Mouse (Mus musculus) B cell, adult 2 months (primary cell): ENCODE data around the gene Timeless.
"Not testable (repeated sequence)": the region's sequence is repeated elsewhere in the genome, so short reads cannot be mapped to it uniquely, and the experiment has no call there.

Experiments
- DNase-seq, 2 experiments: peaks; one replicate each; pipeline ENCODE4 v3.0.0; 2022

Gene Timeless

DNA sequence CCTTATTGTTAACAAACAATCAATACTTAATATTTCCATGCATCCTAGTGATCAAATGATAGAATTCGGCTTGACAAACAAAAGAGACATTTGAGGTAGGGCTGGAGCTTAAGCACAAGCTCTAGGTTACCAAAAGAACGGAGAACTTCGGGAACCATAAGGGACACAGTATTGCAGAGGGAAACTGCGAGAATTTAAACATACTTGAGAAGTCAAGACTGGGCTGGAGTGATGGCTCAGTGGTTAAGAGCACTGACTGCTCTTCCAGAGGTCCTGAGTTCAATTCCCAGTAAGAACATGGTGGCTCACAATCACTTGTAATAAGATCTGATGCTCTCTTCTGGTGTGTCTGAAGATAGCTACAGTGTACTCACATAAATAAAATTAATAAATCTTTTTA lies 17.8 kb upstream of the Timeless start:
- not testable (repeated sequence) for DNase-seq

DNA sequence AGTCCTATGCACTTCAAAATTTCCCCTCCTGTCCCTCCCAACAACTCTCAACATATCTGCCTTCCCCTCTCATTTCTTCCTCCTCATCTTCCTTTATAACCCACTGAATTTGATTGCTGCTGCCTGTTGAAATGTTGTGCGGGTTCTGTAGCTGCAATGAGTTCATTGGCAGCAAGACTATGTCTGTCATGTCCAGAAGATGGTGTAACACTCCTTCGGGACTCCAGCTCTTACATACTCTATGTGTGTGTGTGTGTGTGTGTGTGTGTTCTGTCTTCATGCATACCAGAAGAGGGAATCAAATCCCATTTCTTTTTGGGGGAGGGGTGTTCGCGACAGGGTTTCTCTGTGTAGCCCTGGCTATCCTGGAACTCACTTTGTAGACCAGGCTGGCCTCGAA lies 16.9 kb upstream of the Timeless start:
- DNase-seq, result no peak

DNA sequence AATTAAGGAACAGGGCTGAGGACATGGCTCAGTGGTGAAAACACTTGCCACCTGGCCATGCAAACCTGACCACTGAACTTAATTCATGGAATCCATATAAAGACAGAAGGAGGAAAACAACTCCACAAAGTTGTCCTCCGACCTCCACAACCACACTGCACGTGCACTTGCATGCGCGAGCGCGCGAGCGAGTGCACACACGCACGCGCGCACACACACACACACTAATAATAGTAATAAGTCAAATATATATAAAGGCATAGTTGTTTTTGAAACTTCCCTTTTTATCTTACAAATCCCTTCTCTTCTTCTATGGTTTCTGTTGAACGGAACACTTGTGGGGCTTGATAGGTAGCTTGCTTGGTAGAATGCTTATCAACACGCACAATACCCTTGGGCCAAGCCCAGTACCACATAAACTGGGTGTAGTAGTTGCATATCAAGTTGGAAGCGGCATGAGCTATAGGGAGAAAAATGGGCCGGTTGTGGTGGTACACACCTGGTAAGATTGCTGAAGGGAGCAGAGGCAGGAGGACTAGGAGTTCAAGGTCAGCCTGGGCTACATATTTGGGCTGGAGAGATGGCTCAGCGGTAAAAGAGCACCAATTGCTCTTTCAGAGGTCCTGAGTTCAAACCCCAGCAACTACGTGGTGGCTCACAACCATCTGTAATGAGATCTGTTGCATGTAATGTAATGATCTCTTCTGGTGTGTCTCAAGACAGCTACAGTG lies 13.3 kb upstream of the Timeless start:
- no peak for DNase-seq

DNA sequence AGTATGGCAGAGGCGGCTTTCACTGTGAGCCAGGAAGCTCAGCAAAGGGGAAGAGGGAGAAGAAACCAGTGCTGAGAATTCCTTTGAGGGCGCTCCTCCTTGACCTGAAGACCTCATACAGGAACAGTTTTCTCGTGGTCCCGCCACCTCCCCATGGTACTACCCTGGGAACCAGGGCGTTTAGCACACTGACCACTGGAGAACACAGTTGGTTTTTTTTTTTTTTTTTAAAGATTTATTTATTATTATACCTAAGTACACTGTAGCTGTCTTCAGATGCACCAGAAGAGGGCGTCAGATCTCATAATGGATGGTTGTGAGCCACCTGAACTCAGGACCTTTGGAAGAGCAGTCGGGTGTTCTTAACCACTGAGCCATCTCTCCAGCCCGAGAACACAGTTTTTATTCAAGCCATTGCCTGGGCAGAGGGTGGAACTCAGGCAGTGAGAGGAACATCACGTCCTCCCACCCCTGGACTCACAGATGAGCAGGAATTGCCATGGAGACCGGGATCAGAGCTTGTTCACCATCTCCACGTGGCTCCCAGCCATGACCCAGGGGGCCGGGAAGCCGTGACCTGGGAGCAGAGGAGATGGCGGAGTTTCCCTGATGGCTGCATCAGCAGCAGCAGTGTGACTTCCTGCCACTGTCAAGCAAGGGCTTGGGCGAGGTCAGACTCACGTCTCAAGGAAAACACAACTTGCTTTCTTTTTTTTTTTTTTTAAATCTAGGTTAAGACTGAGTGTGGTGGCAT lies 10.2 kb upstream of the Timeless start:
- DNase-seq, result no peak

DNA sequence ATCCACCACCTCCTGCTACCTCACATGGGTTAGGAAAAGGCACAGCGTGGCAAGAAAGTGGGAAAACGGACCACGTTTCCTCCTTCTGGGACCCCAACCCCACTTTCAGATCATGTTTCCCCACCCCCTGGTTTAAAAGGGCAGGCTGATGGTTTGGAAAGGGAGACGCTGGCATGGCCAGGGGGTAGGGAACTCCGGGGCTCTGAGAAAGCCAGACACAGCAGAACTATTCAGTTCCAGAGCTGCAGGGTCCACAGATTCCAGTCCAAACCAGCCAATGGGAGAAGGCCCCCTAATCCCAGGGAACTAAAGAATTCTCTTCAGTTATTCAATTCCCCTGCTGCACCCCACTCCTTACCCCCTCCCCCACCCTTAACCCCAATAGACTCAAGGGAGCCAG lies 6.8 kb upstream of the Timeless start:
- no peak for DNase-seq

DNA sequence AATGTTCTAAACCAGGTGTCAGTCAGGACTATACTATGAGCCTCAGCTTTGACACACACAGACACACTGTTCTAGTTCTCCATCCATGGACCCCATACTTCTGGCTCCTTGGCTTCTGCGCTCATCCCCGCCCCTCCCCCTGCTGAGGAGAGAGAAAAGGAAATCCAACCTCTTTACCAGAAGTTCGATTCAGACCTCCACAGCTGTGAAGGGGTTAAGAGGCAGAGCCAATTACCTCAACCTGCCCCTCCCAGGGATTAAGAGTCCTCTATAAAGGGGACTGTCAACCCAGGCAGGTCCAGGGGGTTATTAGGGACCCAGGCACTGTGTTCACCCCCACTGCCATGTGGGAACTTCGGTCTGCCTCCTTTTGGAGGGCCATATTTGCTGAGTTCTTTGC lies 6.3 kb upstream of the Timeless start, which contains the start of gene Mip:
Mip (plus strand) TSS at position 301 of the 400 bp plus-strand sequence.
- DNase-seq, result no peak

DNA sequence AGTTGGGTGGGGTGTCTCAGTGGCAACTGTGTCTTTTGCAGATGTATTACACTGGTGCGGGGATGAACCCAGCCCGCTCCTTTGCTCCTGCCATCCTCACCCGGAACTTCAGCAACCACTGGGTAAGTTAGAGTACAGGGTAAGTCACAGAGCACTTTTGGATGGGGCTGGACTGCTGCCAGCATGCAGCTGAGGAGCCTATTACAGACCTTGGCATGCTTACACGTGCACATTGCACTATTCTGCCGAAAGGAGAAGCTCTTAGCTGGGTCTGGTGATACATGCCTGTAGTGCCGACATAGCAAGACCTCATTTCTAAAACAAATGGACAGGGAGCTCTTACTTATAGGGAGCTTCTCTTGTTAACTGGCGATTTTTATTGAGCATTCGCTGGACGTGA lies 4.3 kb upstream of the Timeless start:
- DNase-seq, result no peak

DNA sequence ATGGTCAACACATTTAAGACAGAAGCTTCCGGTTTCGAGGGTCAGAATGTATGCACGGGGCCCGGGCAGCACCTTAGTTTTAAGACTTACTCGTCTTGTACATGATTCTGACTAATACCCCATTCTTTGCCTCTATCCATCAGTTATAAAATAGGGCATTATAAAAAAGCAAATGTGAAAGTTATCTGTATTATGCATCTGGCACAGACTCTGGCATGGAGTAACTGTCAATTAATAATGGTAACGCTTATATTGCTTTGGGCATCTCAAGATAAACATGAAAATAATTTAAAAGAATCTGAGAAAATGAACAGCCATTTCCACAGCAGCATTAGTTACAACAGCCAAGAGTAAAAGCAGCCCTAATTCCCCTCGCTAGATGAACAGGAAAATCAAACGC lies 3.9 kb upstream of the Timeless start:
- DNase-seq, result no peak

DNA sequence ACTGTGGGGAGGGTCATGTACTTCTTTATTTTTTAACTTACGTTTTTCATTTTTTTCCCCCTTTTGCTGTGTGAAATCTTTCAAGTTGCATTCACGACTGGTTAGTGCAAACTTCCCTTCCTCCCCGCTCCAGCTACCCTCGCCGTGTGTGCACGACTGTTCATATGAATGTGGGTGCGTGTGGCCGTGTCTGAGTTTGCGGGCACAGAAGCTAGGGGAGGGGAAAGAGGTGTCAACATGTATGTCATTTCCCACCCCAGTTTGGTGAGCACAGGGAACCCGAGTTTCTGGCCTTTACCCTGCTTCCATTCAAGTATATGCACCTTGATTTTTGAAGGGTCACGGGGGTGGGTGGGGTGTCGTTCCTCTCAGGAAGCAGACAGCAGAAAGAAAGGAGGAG lies 1.3 kb upstream of the Timeless start:
- DNase-seq, result no peak

DNA sequence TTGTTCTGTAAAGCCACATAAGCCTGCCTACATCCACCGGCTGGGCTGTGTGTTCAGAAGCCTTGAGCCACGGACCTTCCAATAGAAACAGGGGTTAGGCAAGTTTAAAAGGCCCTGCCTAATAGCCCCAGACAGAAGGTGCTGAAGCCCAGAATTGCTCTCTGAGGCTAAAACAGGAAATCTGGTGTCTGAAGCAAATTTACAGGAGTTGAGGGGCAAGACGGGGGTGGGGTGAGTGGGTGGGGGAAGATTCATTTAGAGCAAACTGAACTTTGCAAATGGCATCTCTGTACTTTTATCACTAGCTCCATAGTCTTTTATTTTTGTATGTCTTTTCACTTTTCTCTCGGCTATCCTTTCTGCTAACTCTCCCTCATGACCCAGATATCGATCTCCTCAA lies 719 bp upstream of the Timeless start:
- no peak for DNase-seq

DNA sequence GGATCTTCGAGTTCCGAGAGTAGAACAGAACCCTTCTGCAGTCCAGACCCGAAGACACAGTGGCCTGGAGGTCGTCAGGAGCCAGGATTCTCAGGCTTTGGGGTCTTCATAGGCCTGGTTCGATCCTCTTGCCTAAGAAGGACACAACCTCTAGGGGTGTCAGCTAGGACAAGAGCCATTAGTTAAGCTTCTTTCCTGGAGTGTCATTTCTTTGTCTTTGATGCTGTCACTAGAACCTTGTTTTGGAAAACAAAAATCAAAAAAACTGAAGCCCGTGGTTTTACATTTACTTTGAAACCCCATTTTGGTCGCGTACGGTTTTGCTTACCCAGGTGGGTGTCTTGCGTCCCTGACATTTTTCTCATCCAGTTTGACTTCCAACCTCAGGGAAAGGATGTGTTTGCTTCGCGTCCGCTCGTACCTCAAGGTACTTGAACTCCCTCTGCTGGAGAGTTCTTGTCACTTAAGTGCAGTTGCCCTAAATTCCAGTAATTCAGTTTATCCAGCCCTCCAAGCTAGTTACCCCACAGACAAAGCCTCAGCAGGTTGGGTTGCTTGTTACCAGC lies 638 bp downstream of the Timeless start:
- peak; percentile 61 to 63 for DNase-seq

DNA sequence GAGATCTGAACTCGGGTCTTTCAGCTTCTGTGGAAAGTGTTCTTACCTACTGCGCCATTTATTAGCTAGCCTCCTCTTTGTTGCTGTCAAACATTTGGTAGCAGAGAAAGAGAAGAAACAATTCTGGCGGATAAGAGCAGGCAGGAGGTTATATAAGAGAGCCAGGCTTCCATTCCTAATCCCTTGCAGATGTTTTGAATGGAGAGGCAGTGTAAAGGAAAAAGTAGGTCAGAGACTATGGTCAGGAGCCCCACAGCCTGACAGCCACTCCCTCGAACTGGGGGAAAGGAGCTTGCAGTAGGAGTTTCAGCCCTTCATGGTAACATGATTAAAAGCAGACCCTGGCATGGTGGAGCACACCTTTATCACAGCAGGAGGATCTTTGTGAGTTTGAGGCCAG lies 4.5 kb downstream of the Timeless start:
- DNase-seq, result no peak

DNA sequence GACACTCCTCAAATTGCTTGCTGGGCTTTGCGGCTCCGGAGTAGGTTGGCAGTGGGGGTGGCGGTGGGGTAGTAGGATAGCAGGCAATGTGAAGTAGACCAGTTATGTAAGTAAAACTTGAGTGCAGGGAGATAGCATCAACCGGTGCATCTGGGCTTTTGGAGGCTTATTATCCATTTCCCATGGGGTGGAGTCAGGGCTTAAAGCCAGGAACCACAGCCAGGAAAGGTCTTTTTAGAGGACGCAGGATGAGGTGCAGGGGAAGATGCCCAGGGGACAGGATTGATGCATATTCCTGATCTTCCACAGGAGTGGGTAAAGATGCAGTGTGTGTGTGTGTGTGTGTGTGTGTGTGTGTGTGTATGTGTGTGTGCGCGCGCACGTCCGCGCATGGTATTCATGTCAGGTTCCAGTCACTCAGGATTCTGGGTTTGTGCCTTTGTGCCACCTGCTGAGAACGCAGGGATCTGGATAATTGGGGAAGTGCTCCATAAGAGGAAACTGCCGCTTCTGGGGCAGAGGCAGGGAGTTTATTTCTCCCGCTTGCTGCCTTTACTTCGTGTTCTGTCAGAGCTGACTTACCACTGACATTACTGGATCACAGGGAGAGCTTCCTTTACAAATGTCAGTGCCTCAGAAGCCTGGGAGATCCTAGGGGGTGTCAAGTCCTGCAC lies 6.1 kb downstream of the Timeless start:
- no peak for DNase-seq

DNA sequence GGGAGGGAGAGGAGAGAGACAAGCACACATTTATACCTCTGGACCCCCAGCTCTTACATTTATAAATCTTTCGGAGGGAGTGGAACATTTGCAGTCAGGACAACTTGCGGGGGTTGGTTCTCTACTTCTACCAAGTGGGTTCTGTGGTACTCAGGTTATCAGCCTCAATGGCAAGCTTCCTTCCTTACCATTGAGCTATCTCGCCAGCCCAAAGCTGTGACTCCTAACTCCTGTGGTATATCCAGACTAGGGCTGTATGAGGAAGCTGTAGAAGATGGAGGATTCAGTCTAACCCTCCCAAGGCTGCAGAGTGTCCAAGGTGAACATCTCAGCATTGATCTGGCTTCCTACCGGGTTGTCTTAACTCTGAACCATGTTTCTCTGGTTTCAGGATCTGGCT lies 7.3 kb downstream of the Timeless start:
- no peak for DNase-seq

DNA sequence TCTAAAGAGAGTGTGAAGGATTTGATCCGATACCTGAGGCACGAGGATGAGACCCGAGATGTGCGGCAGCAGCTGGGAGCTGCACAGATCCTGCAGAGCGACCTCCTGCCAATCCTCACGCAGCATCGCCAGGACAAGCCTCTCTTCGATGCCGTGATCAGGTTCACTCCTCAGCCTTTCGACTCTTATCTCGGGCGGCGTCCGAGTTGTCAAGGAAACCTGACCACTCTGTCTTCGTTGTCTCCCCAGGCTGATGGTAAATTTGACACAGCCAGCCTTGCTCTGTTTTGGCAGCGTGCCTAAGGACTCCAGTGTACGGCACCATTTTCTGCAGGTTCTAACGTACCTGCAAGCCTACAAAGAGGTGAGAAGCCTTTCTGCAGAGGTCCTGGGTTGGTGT lies 8.3 kb downstream of the Timeless start:
- DNase-seq, result no peak

DNA sequence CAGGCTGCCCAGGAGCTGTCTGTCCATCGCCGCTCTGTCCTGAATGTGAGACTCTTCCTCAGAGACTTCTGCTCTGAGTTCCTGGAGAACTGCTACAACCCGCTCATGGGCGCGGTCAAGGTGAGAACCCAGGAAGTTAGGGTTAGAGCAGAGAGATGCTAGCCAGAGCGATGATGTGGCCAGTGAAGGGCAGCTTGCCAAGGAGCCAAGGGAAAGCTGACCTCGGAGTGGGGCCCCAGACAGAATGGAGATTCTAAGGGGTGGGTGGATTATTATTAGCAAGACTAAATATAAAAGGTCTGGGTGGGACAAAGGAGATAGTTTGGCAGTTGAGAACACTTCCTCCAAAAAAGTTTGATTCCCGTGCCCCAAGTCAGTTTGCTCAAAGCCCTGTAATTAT lies 11.4 kb downstream of the Timeless start:
- DNase-seq, result no peak

DNA sequence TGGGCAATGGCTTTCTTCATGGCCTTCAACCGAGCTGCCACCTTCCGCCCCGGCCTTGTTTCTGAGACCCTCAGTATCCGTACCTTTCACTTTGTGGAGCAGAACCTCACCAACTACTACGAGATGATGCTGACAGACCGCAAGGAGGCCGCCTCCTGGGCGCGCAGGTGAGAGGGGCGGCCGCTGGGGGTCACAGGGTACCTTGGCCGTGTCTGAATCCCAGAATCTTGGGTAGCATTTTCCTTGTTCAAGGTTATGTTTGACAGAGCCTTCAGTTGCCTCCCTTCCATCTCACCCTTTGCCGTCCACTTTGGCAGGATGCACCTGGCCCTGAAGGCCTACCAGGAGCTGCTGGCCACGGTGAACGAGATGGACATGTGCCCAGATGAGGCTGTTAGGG lies 12.3 kb downstream of the Timeless start:
- no peak for DNase-seq

DNA sequence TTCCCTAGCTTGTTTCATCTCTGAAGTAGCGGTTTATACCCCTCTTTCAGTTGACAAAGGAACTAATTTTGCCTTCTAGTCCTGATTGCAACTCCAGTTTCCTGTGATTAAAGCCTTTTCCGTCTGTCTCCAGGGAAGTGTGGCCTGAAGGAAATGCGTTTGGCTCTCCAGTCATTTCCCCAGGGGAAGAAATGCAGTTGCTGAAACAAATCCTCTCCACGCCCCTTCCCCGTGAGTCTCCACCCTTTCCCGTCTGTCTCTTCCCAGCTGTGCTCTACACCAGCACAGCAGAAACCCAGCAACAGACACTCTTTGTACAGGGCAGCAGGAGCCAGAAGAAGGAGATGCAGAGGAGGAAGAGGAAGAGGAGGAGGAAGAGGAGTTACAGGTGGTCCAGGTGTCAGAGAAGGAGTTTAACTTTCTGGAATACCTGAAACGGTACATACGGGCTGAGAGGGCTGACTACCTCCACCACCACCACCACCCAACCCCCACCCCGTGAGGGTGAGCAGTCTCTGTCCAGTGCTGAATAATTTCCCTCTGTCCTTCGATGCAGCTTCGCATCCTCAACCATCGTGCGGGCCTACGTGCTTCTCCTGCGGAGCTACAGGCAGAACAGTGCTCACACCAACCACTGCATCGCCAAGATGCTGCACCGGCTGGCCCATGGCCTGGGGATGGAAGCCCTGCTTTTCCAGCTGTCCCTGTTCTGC lies 15.3 kb downstream of the Timeless start:
- no peak for DNase-seq

DNA sequence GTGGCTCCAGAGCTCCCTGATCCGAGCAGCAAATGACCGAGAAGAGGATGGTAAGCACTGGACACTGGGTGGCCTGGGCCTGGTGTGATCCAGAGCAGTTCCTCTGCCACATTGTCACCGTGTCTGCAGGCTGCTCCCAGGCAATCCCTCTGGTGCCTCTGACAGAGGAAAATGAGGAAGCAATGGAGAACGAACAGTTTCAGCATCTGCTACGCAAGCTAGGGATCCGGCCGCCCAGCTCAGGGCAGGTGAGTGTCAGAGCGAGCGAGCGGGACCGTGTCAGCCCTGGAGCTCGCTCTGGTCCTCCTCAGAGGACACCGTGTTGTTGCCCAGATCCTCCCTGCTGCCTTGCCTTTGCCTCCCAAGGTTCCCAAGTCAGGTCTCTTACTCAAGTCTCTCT lies 18.7 kb downstream of the Timeless start:
- DNase-seq, result no peak

DNA sequence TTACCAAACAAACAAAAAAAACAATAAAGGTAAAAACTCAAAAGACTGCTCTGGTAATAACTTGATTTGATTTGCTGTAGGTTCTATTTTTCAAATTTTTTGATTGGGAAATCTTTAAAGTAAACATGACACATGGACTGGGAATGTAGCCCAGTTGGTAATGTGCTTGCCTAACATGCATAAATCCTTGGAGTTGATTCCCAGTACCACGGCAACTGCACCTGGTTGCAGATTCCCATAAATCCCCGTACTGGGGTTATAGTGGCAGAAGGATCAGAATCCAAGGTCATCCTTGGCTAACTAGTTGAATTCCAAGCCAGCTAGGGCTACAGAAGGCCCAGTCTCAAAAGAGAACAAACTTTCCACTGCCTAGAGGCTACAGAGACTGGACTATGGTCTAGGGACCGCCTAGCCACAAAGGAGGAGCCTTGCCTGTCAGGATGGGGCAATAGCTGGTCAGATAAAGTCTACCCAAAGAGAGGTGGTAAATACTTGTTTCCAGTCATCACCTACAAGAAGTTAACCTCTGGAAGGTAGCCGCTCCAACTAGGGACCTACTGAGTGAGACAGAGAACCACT lies 21.9 kb downstream of the Timeless start, which contains the start of gene Apon:
Apon (plus strand) TSS at position 420 of the 579 bp plus-strand sequence.
- DNase-seq, result no peak

DNA sequence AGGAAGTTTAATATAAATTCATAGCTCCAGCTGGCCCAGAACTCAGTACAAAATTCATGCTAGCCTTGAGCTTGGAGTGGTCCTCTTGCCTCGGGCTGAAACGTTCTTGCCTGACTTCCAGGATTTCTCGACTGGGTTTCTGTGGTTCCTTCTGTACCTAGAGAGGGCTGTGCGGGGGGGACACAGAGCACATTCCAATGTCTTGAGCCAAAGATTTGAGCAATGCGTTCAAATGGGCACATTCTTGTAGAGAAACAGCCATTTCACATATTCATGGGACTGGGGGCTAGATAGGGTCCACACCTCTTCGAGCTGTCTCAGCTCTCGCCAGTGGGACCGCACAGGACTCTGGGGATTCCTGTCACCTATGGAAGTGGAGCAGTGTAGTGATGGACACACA lies 24.1 kb downstream of the Timeless start:
- no peak for DNase-seq

DNA sequence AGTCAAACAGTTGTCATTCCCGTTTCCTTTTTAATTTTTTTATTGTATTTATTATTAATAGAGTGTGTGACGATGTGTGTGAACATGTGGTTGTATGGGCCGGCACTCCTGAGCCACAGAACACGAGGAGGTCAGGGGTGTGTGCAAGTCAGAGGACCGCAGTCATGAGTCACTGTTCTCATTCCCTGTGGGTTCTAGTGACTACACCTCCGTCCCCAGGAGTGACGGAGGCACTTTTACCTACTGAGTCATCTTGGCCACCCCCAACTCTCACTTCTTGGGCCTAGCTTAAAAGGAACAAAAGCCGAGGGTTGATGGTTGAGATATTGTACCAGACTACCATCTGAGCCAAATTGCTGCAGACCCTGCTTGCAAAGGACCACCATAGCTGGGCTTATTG lies 24.5 kb downstream of the Timeless start:
- DNase-seq, result no peak

DNA sequence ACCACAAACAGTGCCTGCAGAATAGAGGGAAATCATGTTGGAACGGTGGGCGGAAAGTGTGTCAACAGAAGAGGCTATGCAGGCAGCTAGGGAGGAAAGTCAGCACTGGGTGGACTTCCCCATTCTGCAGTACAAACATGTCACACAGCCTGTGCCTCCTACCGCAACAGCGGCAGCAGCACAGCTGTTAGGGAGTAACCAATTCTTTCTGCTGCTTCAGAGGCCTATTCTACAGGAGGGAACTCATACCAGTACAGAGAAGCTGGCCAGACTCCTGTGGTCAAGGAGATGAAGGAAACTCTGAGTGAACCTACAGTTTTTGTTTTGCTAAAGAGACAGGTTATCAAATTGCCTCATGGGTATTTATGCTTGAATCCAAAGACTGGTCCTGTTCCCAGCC lies 27.1 kb downstream of the Timeless start:
- DNase-seq, result peak; percentile 60 to 61
